13 mouse cellular contexts compared by ENCODE assay signal in genomic region chr2:174502831-174503460, GRCm38 (mm10). TPM values are rescaled to one million over a fixed set of nuclear protein-coding genes. Genes with fewer than 3 reads are reported as not detected.
DNase-seq lines count a peak whose midpoint lies in the region; ATAC-seq and TF ChIP-seq lines count a peak whose summit lies in the region.
"Had no signal": no experiment of that assay in that cellular context is flagged by ENCODE, and none has a peak within 500 bp of the region (broad histone marks: within the 10 kb centered on the region; RNA-seq: fewer than 3 reads in every experiment).

No protein-coding gene starts in this region.

- no peak overlapping the region for H3K27ac ChIP-seq in heart, embryonic 14.5 days (replicated peaks in 1 of 2; ENCODE audit: control insufficient read depth in 1 of 2, insufficient read depth in 1 of 2, low read depth in 2 of 2, low read length in 2 of 2)
- H3K27ac ChIP-seq in lung, embryonic 14.5 days (ENCODE audit: low read depth): no peak overlapping the region
- H3K27ac ChIP-seq: gastrocnemius, adult 2 months; limb, embryonic 13.5 days; neural tube, embryonic 12.5 days had no signal

- H3K36me3 ChIP-seq in heart, embryonic 14.5 days (ENCODE audit: control insufficient read depth, insufficient read depth, low read length): no peaks in the 10 kb centered on the region
- no peaks in the 10 kb centered on the region for H3K36me3 ChIP-seq in lung, embryonic 14.5 days (ENCODE audit: insufficient read depth)
- H3K36me3 ChIP-seq: limb, embryonic 13.5 days; neural tube, embryonic 12.5 days had no signal

- peaks cover 5 to 7% of the 10 kb centered on the region in 2 experiments; a peak in 3 of 4 replicates for H3K4me1 ChIP-seq in heart, embryonic 14.5 days (ENCODE audit: control insufficient read depth in 2 of 2, insufficient read depth in 2 of 2, low read length in 2 of 2)
- H3K4me1 ChIP-seq in lung, embryonic 14.5 days (ENCODE audit: insufficient read depth): no peaks in the 10 kb centered on the region
- H3K4me1 ChIP-seq: neural tube, embryonic 12.5 days had no signal

- H3K9me3 ChIP-seq in heart, embryonic 14.5 days (ENCODE audit: control insufficient read depth, low read length): no peaks in the 10 kb centered on the region
- H3K9me3 ChIP-seq in lung, embryonic 14.5 days (ENCODE audit: low read depth, low read length): no peaks in the 10 kb centered on the region
- H3K9me3 ChIP-seq: limb, embryonic 13.5 days; neural tube, embryonic 12.5 days had no signal

- ATAC-seq in heart, embryonic 14.5 days (ENCODE audit: insufficient number of reproducible peaks, insufficient read depth, low FRiP score, low read depth): no peak
- no peak for ATAC-seq in lung, embryonic 14.5 days (ENCODE audit: insufficient read depth)

- no peak overlapping the region for H3K4me3 ChIP-seq in heart, embryonic 14.5 days (ENCODE audit: control insufficient read depth in 1 of 2, insufficient read depth in 1 of 2, low read depth in 1 of 2, low read length in 2 of 2)
- no peak overlapping the region for H3K4me3 ChIP-seq in lung, embryonic 14.5 days (ENCODE audit: low read depth, low read length)
- H3K4me3 ChIP-seq: gastrocnemius, adult 2 months; limb, embryonic 13.5 days; neural tube, embryonic 12.5 days had no signal

- H3K9ac ChIP-seq in heart, embryonic 14.5 days (ENCODE audit: low read length): 0 out of 2 replicates have a peak overlapping the region, but pooled peaks have one; percentile 8
- H3K9ac ChIP-seq in lung, embryonic 14.5 days: no peak overlapping the region
- H3K9ac ChIP-seq: limb, embryonic 13.5 days; neural tube, embryonic 12.5 days had no signal

- DNase-seq in heart, adult 9 months (ENCODE audit: low spot score in 2 of 2): no peak
- no peak for DNase-seq in lung, embryonic 14.5 days
- no peak for DNase-seq in lung, postnatal 4 days
- peak; percentile 29 to 47 for DNase-seq in adrenal gland, adult 18-20 months (ENCODE audit: low spot score in 2 of 2)
- peak; percentile 2 to 16 for DNase-seq in left cerebral cortex, adult 8-10 months (ENCODE audit: low spot score in 2 of 2)
- no peak for DNase-seq in gastrocnemius, postnatal 10 days
- DNase-seq in testis, postnatal 10 days (ENCODE audit: low spot score): no peak
- DNase-seq: cerebellum, adult 9-11 months; gastrocnemius, adult 2 months; thymus, postnatal 25 days had no signal

- TF ChIP-seq CTCF in lung, embryonic 14.5 days (IDR thresholded peaks at IDR 0.05; ENCODE audit: low read depth): no peak

- H3K27me3 ChIP-seq in heart, embryonic 14.5 days (ENCODE audit: control insufficient read depth, insufficient read depth, low read length): no peaks in the 10 kb centered on the region
- H3K27me3 ChIP-seq in lung, embryonic 14.5 days (ENCODE audit: insufficient read depth, low read length): no peaks in the 10 kb centered on the region
- H3K27me3 ChIP-seq: limb, embryonic 13.5 days; neural tube, embryonic 12.5 days had no signal

- 52% methylated on average over 25 of the region's 25 CpGs for WGBS in heart, embryonic 14.5 days
- 47% methylated on average over 25 of the region's 25 CpGs for WGBS in lung, embryonic 14.5 days

- peak overlapping the region; percentile 48 for H3K4me2 ChIP-seq in heart, embryonic 14.5 days (ENCODE audit: low read length)
- H3K4me2 ChIP-seq in lung, embryonic 14.5 days: 0 out of 2 replicates have a peak overlapping the region, but pooled peaks have one; percentile 5
- H3K4me2 ChIP-seq: limb, embryonic 13.5 days; neural tube, embryonic 12.5 days had no signal

RNA-seq across cellular contexts. Expression of gene Prelid3b, which starts 30.1 kb away (rescaled TPM):
- polyA plus RNA-seq in heart, embryonic 14.5 days (2014; fragmentation: Nextera tagmentation; extraction: Ambion mirVana): 133 and 137 TPM in 2 replicates
- polyA plus RNA-seq in lung, embryonic 14.5 days (2014; fragmentation: Nextera tagmentation; extraction: Ambion mirVana): 116 and 117 TPM in 2 replicates
- 100 to 1,000 TPM; 118 to 119 TPM for total RNA-seq in adrenal gland, adult 18-20 months (2021)
- 10 to 100 TPM; 48.1 to 58.5 (median 53.5) TPM for total RNA-seq in left cerebral cortex, adult 8-10 months (2022)
- total RNA-seq in gastrocnemius, postnatal 10 days (2021): 10 to 100 TPM; 55.8 to 56.1 TPM

RNA-seq across cellular contexts. Expression of gene Atp5e, which starts 39.0 kb away (rescaled TPM):
- polyA plus RNA-seq in heart, embryonic 14.5 days (2014; fragmentation: Nextera tagmentation; extraction: Ambion mirVana): 1,324 and 1,420 TPM in 2 replicates
- 838 and 911 TPM in 2 replicates for polyA plus RNA-seq in lung, embryonic 14.5 days (2014; fragmentation: Nextera tagmentation; extraction: Ambion mirVana)
- 100 to 1,000 TPM; 546 to 718 TPM for total RNA-seq in adrenal gland, adult 18-20 months (2021)
- total RNA-seq in left cerebral cortex, adult 8-10 months (2022): 100 to 1,000 TPM; 263 to 320 (median 287) TPM
- total RNA-seq in gastrocnemius, postnatal 10 days (2021): 1,000 to 10,000 TPM in 1 of 2 experiments, 100 to 1,000 TPM in 1; 862 to 1,143 TPM

RNA-seq across cellular contexts. Expression of gene Tubb1, which starts 52.5 kb away (rescaled TPM):
- 1.8 and 2.3 TPM in 2 replicates for polyA plus RNA-seq in heart, embryonic 14.5 days (2014; fragmentation: Nextera tagmentation; extraction: Ambion mirVana)
- polyA plus RNA-seq in lung, embryonic 14.5 days (2014; fragmentation: Nextera tagmentation; extraction: Ambion mirVana): 7.2 and 10.0 TPM in 2 replicates
- 1 to 10 TPM in 1 of 2 experiments, under 1 TPM in 1; 0.86 to 3.1 TPM for total RNA-seq in adrenal gland, adult 18-20 months (2021)
- total RNA-seq in left cerebral cortex, adult 8-10 months (2022): under 1 TPM in 2 of 4 experiments, not detected in 2; 0.23 to 0.87 TPM
- under 1 TPM in 1 of 2 experiments, not detected in 1; 0.43 TPM for total RNA-seq in gastrocnemius, postnatal 10 days (2021)
- total RNA-seq: gastrocnemius, adult 2 months had no signal

Comparison
In these comparisons a context has a peak if more than half of its experiments do, and no peak if none do; other contexts are left out.
1. DNase-seq: peak in adrenal gland, adult 18-20 months (2 of 2) and left cerebral cortex, adult 8-10 months (2 of 2); none in heart, adult 9 months (0 of 2), lung, embryonic 14.5 days (single experiment), lung, postnatal 4 days (0 of 2), gastrocnemius, postnatal 10 days (single experiment) and testis, postnatal 10 days (single experiment).